Mouse (Mus musculus) myocyte (in vitro differentiated cells): ENCODE data around the gene Pipox. TPM values are rescaled to one million over a fixed set of nuclear protein-coding genes. Genes with fewer than 3 reads are reported as not detected.

Source experiments
- H3K27me3 ChIP-seq: one replicate; pipeline ENCODE4 v1.6.1; 2011; ENCODE audit not compliant: control insufficient read depth, insufficient read depth, insufficient read length
- H3K36me3 ChIP-seq: one replicate; pipeline ENCODE4 v1.6.1; 2011; ENCODE audit not compliant: control insufficient read depth, insufficient read depth
- H3K4me2 ChIP-seq: one replicate; pipeline ENCODE4 v1.6.1; 2011; ENCODE audit warnings: low read depth, control low read depth
- H3K4me3 ChIP-seq: one replicate; pipeline ENCODE4 v1.5.1; 2011; ENCODE audit warnings: mild to moderate bottlenecking, control low read depth, moderate library complexity
- H3K79me2 ChIP-seq: one replicate; pipeline ENCODE4 v1.6.1; 2011; ENCODE audit not compliant: control insufficient read depth, insufficient read depth
- H3ac ChIP-seq: one replicate; pipeline ENCODE4 v1.6.1; 2011; ENCODE audit not compliant: control insufficient read depth, insufficient read length
- CEBPB ChIP-seq: IDR thresholded peaks from 2 replicates; pipeline ENCODE4 v1.6.1; 2011; ENCODE audit warnings: mild to moderate bottlenecking, moderate library complexity; ENCODE audit not compliant: poor library complexity, insufficient read depth, severe bottlenecking
- E2F4 ChIP-seq: IDR thresholded peaks from one replicate; pipeline ENCODE4 v1.6.1; 2011; ENCODE audit warnings: mild to moderate bottlenecking, control low read depth, moderate library complexity; ENCODE audit not compliant: insufficient read depth
- MAX ChIP-seq: IDR thresholded peaks from one replicate; pipeline ENCODE4 v1.6.1; 2011; ENCODE audit warnings: low read depth, mild to moderate bottlenecking, control low read depth
- MYOD1 ChIP-seq, 3 experiments: IDR thresholded peaks; one replicate each; pipeline ENCODE4 v1.6.1; 2011; ENCODE audit warnings: control low read depth in 2 of 3, low read depth in 2 of 3, mild to moderate bottlenecking in 2 of 3, moderate library complexity in 1 of 3; ENCODE audit not compliant: insufficient read length in 2 of 3, control insufficient read depth in 1 of 3
- MYOG ChIP-seq, 3 experiments: IDR thresholded peaks; one replicate each; pipeline ENCODE4 v1.6.1; 2011; ENCODE audit warnings: control low read depth in 2 of 3, low read depth in 2 of 3, mild to moderate bottlenecking in 2 of 3; ENCODE audit not compliant: insufficient read length in 2 of 3, control insufficient read depth in 1 of 3, insufficient read depth in 1 of 3
- POLR2A ChIP-seq: IDR thresholded peaks from one replicate; pipeline ENCODE4 v1.6.1; 2011; ENCODE audit warnings: low read depth, mild to moderate bottlenecking, control low read depth, moderate library complexity; ENCODE audit not compliant: insufficient read length
- POLR2AphosphoS2 ChIP-seq: IDR thresholded peaks from one replicate; pipeline ENCODE4 v1.6.1; 2011; ENCODE audit warnings: low read depth, control low read depth; ENCODE audit not compliant: insufficient read length
- REST ChIP-seq: IDR thresholded peaks from one replicate; pipeline ENCODE4 v1.6.1; 2011; ENCODE audit warnings: mild to moderate bottlenecking, control low read depth, moderate library complexity; ENCODE audit not compliant: insufficient read depth, insufficient read length
- SRF ChIP-seq: IDR thresholded peaks from one replicate; pipeline ENCODE4 v1.6.1; 2011; ENCODE audit warnings: low read depth; ENCODE audit not compliant: control insufficient read depth, insufficient read length
- TCF12 ChIP-seq: IDR thresholded peaks from one replicate; pipeline ENCODE4 v1.6.1; 2011; ENCODE audit warnings: mild to moderate bottlenecking, control low read depth; ENCODE audit not compliant: poor library complexity, insufficient read depth, severe bottlenecking
- TCF3 ChIP-seq: IDR thresholded peaks from one replicate; pipeline ENCODE4 v1.6.1; 2011; ENCODE audit warnings: low read depth, control low read depth; ENCODE audit not compliant: insufficient read length
- USF1 ChIP-seq: IDR thresholded peaks from one replicate; pipeline ENCODE4 v1.6.1; 2011; ENCODE audit warnings: low read depth, mild to moderate bottlenecking, control low read depth, moderate library complexity
- polyA plus RNA-seq: library from polyadenylated mRNA; unstranded; fragments of >200 nt; fragmentation: generic; extraction: Trizol; gene quantifications from one replicate; pipeline ENCODE4 v1.2.1, GENCODE M21; 2012; ENCODE audit warnings: missing spikeins

Gene Pipox
- polyA plus RNA-seq, 1 experiment: not detected

DNA sequence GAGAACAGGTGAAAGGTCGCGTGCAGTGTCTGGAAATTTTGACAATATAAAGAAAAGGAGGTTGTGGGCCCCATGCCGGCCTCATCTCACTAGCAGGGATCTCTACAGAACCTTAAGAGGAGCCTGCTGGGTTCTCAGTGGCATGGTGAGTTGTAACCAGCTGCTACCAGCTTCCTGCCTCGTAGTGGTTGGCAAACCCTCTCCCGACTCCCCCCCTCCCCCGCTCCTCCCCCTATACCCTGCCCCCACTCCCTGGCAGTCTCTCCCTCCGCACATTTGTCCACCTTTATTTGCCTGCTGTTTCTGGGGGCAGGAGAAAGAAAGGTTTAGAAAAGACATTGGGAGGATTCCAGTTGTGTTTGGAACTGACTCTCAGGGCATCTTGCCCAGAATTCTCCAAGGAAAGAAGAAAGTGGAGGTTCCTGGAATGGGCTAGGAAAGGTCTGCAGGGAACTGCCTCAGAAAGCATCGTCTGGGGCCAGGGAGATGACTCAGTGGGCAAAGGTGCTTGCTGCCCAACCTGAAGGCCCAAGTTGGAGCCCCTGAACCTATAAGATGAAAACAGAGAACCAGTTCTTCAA is 8.0 kb upstream of the Pipox start:
- Histone ChIP-seq H3ac (no peak overlapping the region), H3K79me2 (no peaks in the 10 kb centered on the region), H3K27me3 (peaks cover 80% of the 10 kb centered on the region), H3K36me3 (no peaks in the 10 kb centered on the region), H3K4me2 (no peak overlapping the region), H3K4me3 (no peak overlapping the region)
- TF ChIP-seq MYOD1 (IDR thresholded peaks at IDR 0.05; ENCODE audit: control insufficient read depth in 1 of 3, insufficient read length in 2 of 3, low read depth in 2 of 3) (no peak), CEBPB (no peak), REST (no peak), POLR2AphosphoS2 (no peak), E2F4 (no peak), USF1 (no peak), MYOG (IDR thresholded peaks at IDR 0.05; ENCODE audit: control insufficient read depth in 1 of 3, insufficient read depth in 1 of 3, insufficient read length in 2 of 3, low read depth in 2 of 3) (no peak), MAX (no peak), TCF12 (no peak), POLR2A (no peak), SRF (no peak), TCF3 (no peak)

DNA sequence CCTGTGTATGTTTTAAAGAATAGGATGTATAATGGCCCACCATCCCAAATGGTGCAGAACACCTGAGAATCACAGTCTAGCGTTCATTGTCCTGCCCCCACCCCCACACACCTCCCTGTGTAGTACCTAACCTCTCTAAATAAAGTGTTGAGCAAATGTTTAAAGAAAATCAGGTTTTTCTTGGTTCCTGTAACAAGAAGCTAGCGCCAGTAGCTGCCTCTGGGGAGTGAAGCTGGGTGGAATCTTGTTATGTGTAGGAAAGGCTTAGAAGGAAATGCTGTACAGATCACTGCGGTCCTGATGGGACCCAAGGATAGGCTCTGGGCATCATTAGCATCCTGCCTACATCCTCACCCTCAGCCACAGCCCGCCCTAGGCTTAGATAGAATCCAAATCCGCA is 7.5 kb upstream of the Pipox start:
- H3K4me3 ChIP-seq: no peak overlapping the region
- peaks cover 77% of the 10 kb centered on the region for H3K27me3 ChIP-seq
- TF ChIP-seq CEBPB (no peak), USF1 (no peak), SRF (no peak), MYOD1 (IDR thresholded peaks at IDR 0.05; ENCODE audit: control insufficient read depth in 1 of 3, insufficient read length in 2 of 3, low read depth in 2 of 3) (no peak), POLR2AphosphoS2 (no peak)
- no peaks in the 10 kb centered on the region for H3K79me2 ChIP-seq
- no peak overlapping the region for H3K4me2 ChIP-seq
- H3K36me3 ChIP-seq: no peaks in the 10 kb centered on the region
- no peak overlapping the region for H3ac ChIP-seq

DNA sequence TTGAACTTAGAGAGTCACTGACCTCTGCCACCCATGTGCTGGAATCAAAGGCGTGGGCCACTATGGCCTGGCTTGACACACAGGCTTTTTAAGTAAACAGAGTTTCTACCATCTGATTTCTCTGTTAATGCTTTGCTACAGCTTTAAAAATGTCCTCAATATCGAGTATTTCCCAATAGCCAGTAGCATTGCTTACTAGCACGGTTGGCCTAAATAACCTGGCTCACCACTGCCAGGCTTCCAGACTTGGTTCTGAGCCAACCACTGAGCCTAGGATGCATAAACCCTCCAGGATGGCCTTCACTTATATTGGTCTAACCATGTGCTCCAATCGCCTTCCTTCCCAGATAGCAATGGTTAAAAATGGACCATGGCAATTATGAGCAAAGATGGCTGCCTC is 6.8 kb upstream of the Pipox start:
- Histone ChIP-seq H3K27me3 (peaks cover 74% of the 10 kb centered on the region), H3K36me3 (no peaks in the 10 kb centered on the region), H3K79me2 (no peaks in the 10 kb centered on the region), H3ac (no peak overlapping the region), H3K4me2 (no peak overlapping the region), H3K4me3 (no peak overlapping the region)
- TF ChIP-seq MAX (no peak), E2F4 (no peak), TCF3 (no peak), MYOG (IDR thresholded peaks at IDR 0.05; ENCODE audit: control insufficient read depth in 1 of 3, insufficient read depth in 1 of 3, insufficient read length in 2 of 3, low read depth in 2 of 3) (no peak), USF1 (no peak), POLR2AphosphoS2 (no peak)

DNA sequence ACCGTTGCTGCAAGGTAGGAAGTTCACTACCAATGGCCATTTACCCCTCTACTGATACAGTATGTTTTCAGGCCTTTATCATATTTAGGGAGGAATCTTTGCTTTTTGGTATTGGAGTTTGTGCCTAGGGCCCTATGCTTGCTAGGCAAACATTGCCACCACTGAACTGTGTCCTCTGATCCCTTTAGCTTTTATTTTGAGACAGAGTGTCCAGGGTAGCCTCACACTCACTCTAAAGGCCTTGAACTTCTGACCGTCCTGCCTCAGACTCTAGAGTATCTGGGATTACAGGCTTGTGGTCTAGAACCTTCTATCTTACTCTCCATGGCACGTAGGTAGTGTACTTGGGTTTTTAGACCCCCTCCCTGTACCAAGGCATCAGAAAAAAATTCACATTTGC is 6.3 kb upstream of the Pipox start:
- TF ChIP-seq TCF12 (no peak), POLR2AphosphoS2 (no peak), MAX (no peak), CEBPB (no peak), MYOG (IDR thresholded peaks at IDR 0.05; ENCODE audit: control insufficient read depth in 1 of 3, insufficient read depth in 1 of 3, insufficient read length in 2 of 3, low read depth in 2 of 3) (no peak), SRF (no peak), REST (no peak), MYOD1 (IDR thresholded peaks at IDR 0.05; ENCODE audit: control insufficient read depth in 1 of 3, insufficient read length in 2 of 3, low read depth in 2 of 3) (no peak), USF1 (no peak), E2F4 (no peak), TCF3 (no peak), POLR2A (no peak)
- Histone ChIP-seq H3K79me2 (no peaks in the 10 kb centered on the region), H3K36me3 (no peaks in the 10 kb centered on the region), H3ac (no peak overlapping the region), H3K4me2 (no peak overlapping the region), H3K4me3 (no peak overlapping the region), H3K27me3 (peaks cover 79% of the 10 kb centered on the region)

DNA sequence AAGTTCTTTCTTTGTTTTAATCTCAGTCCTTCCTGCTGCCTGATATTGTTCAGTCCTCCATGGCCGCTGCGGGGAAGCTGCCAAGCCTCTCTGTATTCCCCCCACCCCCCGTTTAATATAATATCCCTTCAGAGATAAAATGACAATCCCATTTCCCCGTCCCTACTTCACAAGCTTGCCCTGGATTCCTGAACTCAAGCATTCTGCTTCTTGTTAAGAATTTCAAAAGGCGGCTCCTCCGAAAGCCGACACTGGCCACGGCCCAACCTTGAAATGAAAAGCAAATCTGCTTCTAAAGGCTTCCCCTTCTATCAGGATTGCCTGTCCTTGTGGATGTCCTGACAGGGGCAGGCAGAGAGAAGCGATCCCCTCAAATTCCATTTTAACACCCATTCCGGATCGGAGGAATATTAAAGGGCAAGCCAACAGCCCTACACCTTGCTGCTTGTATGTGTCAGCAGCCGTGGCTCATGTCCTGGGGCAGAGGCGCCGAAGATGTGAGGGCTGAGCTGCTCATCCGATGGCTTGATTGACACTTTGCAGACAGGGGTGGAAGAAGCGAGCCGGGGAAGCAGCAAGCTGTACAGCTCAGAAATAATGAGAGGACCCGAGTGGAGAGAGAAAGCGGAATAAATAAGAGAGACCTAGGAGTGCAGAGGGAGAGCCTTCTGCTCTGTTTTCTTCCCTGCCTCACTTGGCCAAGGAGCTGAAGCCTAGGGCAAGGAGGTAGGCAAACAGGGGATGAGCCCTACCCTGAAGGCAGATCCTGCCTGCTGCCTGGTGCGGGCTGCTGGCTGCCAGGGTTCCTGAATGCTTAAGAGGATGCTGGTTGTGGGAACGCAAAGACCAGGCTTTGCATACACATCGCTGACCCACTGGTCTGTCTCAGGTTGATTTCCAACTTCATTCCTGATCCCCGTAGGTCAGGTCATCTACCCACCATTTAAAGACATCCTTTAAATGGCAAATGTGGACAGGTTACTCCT is 3.2 kb upstream of the Pipox start:
- no peaks in the 10 kb centered on the region for H3K36me3 ChIP-seq
- H3ac ChIP-seq: no peak overlapping the region
- H3K27me3 ChIP-seq: peaks cover 54% of the 10 kb centered on the region
- no peak for TF ChIP-seq TCF12
- TF ChIP-seq MAX: no peak
- no peak for TF ChIP-seq SRF
- TF ChIP-seq MYOG (IDR thresholded peaks at IDR 0.05; ENCODE audit: control insufficient read depth in 1 of 3, insufficient read depth in 1 of 3, insufficient read length in 2 of 3, low read depth in 2 of 3): no peak
- H3K4me2 ChIP-seq: no peak overlapping the region
- H3K79me2 ChIP-seq: no peaks in the 10 kb centered on the region
- H3K4me3 ChIP-seq: no peak overlapping the region
